Mouse (Mus musculus) embryo, embryonic 11 days (tissue): ENCODE measurements around the gene Eef1g.
A peak's percentile ranks its signal among the peaks of the same experiment; 100 is the strongest.

Source experiments
- DNase-seq: peaks from one replicate; pipeline ENCODE4 v3.0.0-alpha.2; 2015

Gene Eef1g

GRCm38 (mm10) chr19:8966590-8967372 is at the start of gene Eef1g:
Eef1g (plus strand) TSS chr19:8967041.
- DNase-seq, result peak; percentile 99

GRCm38 (mm10) chr19:8919000-8919399 is 47.8 kb upstream of the Eef1g start:
- DNase-seq, result no peak

- DNase-seq, result no peak
These were observed 47.2 kb upstream of the Eef1g start for GRCm38 (mm10) chr19:8919684-8920072.

- DNase-seq, result peak; percentile 97
These were observed 46.6 kb upstream of the Eef1g start, which contains the start of gene B3gat3 for GRCm38 (mm10) chr19:8920073-8920736. B3gat3 (plus strand) TSS chr19:8920374.

- peak; percentile 81 for DNase-seq
These were observed 46.0 kb upstream of the Eef1g start for GRCm38 (mm10) chr19:8920836-8921291.

GRCm38 (mm10) chr19:8921741-8922140 is 45.1 kb upstream of the Eef1g start:
- no peak for DNase-seq

- DNase-seq, result no peak
These were observed 40.1 kb upstream of the Eef1g start for GRCm38 (mm10) chr19:8926766-8927165.

- DNase-seq, result no peak
These were observed 38.8 kb upstream of the Eef1g start for GRCm38 (mm10) chr19:8927891-8928525.

GRCm38 (mm10) chr19:8928689-8929223 is 38.1 kb upstream of the Eef1g start:
- DNase-seq, result no peak

GRCm38 (mm10) chr19:8929224-8930088 is 37.4 kb upstream of the Eef1g start, which contains the start of the genes Rom1 and Eml3:
Rom1 (minus strand) TSS chr19:8929356.
Eml3 (plus strand) TSS chr19:8929552.
- peak; percentile 91 for DNase-seq

- no peak for DNase-seq
These were observed 36.7 kb upstream of the Eef1g start for GRCm38 (mm10) chr19:8930117-8930516.

- no peak for DNase-seq
These were observed 36.1 kb upstream of the Eef1g start for GRCm38 (mm10) chr19:8930771-8931170.

- DNase-seq, result no peak
These were observed 30.1 kb upstream of the Eef1g start for GRCm38 (mm10) chr19:8936736-8937135.

- no peak for DNase-seq
These were observed 26.2 kb upstream of the Eef1g start for GRCm38 (mm10) chr19:8940526-8941133.

GRCm38 (mm10) chr19:8941136-8941514 is 25.7 kb upstream of the Eef1g start:
- DNase-seq, result no peak

- peak; percentile 99 for DNase-seq
These were observed 25.2 kb upstream of the Eef1g start, which contains the start of gene Mta2 for GRCm38 (mm10) chr19:8941515-8942217. Mta2 (plus strand) TSS chr19:8941875.

GRCm38 (mm10) chr19:8942276-8942964 is 24.4 kb upstream of the Eef1g start:
- DNase-seq, result peak; percentile 65

- DNase-seq, result no peak
These were observed 23.8 kb upstream of the Eef1g start for GRCm38 (mm10) chr19:8943047-8943446.

GRCm38 (mm10) chr19:8944062-8944461 is 22.8 kb upstream of the Eef1g start:
- DNase-seq, result no peak

GRCm38 (mm10) chr19:8944750-8945149 is 22.1 kb upstream of the Eef1g start:
- DNase-seq, result peak; percentile 82
